Mouse (Mus musculus) heart, postnatal 0 days (tissue): ENCODE measurements at regions not wholly inside any gene's neighbourhood (a gene's known extent, or its start where the extent isn't known, plus 50 kb on each side); places are given as distances from the start of the nearest gene placed in this dataset.

Source experiments
- CTCF ChIP-seq: IDR thresholded peaks from 2 replicates; pipeline ENCODE4 v1.5.1; 2016; ENCODE audit warnings: antibody characterized with exemption, control low read depth, low read depth
- EP300 ChIP-seq: IDR thresholded peaks from 2 replicates; pipeline ENCODE4 v1.6.1; 2016; ENCODE audit warnings: antibody characterized with exemption, low read depth

DNA sequence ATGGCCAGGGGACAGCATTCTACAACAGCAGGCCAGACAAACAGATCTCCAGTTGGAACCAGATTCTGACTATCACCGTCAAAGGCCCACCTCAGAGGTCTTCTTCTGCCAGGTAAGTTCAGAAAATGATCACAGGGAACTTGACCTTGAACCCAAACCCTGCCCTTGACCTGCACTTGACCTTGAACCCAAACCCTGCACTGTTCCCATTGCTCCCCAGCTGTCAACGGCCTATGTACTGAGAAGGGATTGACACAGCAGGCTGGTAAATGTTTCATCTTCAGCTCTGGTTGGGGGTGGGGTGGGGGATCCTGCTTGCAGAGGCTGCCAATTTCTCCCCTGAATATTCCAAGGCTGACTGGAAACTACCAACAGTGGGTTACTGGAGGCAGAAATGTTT is 111.7 kb downstream of the Ero1lb start:
- no peak for TF ChIP-seq CTCF
- no peak for TF ChIP-seq EP300
